Mouse (Mus musculus) midbrain, embryonic 12.5 days (tissue): ENCODE results near the gene Gm21969. TPM values are rescaled to one million over a fixed set of nuclear protein-coding genes. Genes with fewer than 3 reads are reported as not detected.

Experiments
- microRNA-seq: library from miRNA; unstranded; fragments of <30 nt; microRNA quantifications from one replicate; pipeline ENCODE4, GENCODE M21; 2017
- polyA plus RNA-seq: library from polyadenylated mRNA; unstranded; fragments of >200 nt; fragmentation: Nextera tagmentation; extraction: Ambion mirVana; gene quantifications from 2 replicates; pipeline ENCODE4 v1.2.1, GENCODE M21; 2016

Gene Gm21969
- polyA plus RNA-seq, 1 experiment from 2014 or later: not detected

Small RNA genes within 50 kb of the gene (microRNA-seq; reads per million reads assigned to microRNA genes)
- gene Gm25571 (not detected), gene Mir7020 (not detected)

Other genes starting within 250 kb of the Gm21969 start
- gene Iffo2, start 72.6 kb upstream of the Gm21969 start, polyA plus RNA-seq: 4.2 TPM in 2 replicates
- gene Aldh4a1, start 19.7 kb downstream of the Gm21969 start, polyA plus RNA-seq: 17.5 and 19.6 TPM in 2 replicates
- gene Tas1r2, start 50.4 kb downstream of the Gm21969 start, polyA plus RNA-seq: not detected in 2 replicates
- 4.4 and 5.7 TPM in 2 replicates for gene Pax7, start 230.3 kb downstream of the Gm21969 start, polyA plus RNA-seq